Mouse (Mus musculus) liver, adult 2 months (tissue): Measurements from ENCODE around the gene Vasp. TPM values are rescaled to one million over a fixed set of nuclear protein-coding genes. Genes with fewer than 3 reads are reported as not detected.

Experiments used
- DNase-seq: peaks from one replicate; pipeline ENCODE4 v3.0.0-alpha.2; 2011; ENCODE audit warnings: low read depth, low spot score; ENCODE audit errors: extremely low read depth
- H3K27ac ChIP-seq: fragments of 200-500 bp; replicated peaks from 2 replicates; pipeline ENCODE4 v1.5.1; 2012; ENCODE audit warnings: low read depth, mild to moderate bottlenecking, control low read depth, inconsistent platforms, low read length; ENCODE audit not compliant: insufficient read depth
- H3K27me3 ChIP-seq: fragments of 200-500 bp; 2 replicates; pipeline ENCODE4 v1.6.1; 2012; ENCODE audit warnings: mild to moderate bottlenecking, moderate library complexity, low read length, inconsistent platforms; ENCODE audit not compliant: control insufficient read depth, insufficient read depth
- H3K36me3 ChIP-seq: fragments of 200-500 bp; 2 replicates; pipeline ENCODE4 v1.6.1; 2012; ENCODE audit warnings: low read length, inconsistent platforms; ENCODE audit not compliant: control insufficient read depth, insufficient read depth
- H3K4me1 ChIP-seq: fragments of 200-500 bp; 2 replicates; pipeline ENCODE4 v1.6.1; 2011; ENCODE audit warnings: low read length; ENCODE audit not compliant: control insufficient read depth, insufficient read depth
- H3K4me3 ChIP-seq: fragments of 200-500 bp; 2 replicates; pipeline ENCODE4 v1.5.1; 2011; ENCODE audit warnings: low read depth, mild to moderate bottlenecking, control low read depth, low read length, moderate library complexity; ENCODE audit not compliant: insufficient read depth
- H3K79me2 ChIP-seq: fragments of 200-500 bp; 2 replicates; pipeline ENCODE4 v1.6.1; 2012; ENCODE audit warnings: inconsistent platforms, mild to moderate bottlenecking, low read length, moderate library complexity; ENCODE audit not compliant: control insufficient read depth, insufficient read depth
- H3K9ac ChIP-seq: fragments of 200-500 bp; 2 replicates; pipeline ENCODE4 v1.6.1; 2012; ENCODE audit warnings: low read depth, mild to moderate bottlenecking, control low read depth, inconsistent platforms, low read length
- CTCF ChIP-seq: fragments of 200-500 bp; IDR thresholded peaks from 2 replicates; pipeline ENCODE4 v1.5.1; 2011; ENCODE audit warnings: low read depth, low read length, control low read depth
- POLR2A ChIP-seq: fragments of 200-500 bp; IDR thresholded peaks from 2 replicates; pipeline ENCODE4 v1.6.1; 2011; ENCODE audit warnings: low read length, control low read depth; ENCODE audit not compliant: insufficient read depth; ENCODE audit errors: extremely low read depth
- WGBS: fragments of 180-500 bp; shearing (Covaris S2); methylation state at CpG from one replicate; pipeline ENCODE4 v1.1.7; 2018; 5-methylcytosine and 5-hydroxymethylcytosine counted together
- polyA plus RNA-seq: library from polyadenylated mRNA; depleted of rRNA; stranded (reverse); fragments of >200 nt; gene quantifications from 2 replicates; pipeline ENCODE4 v1.2.3, GENCODE M21; 2012
- total RNA-seq: library from RNA; depleted of rRNA; stranded (reverse); fragments of >200 nt; gene quantifications from 2 replicates; pipeline ENCODE4 v1.2.3, GENCODE M21; 2014

The Vasp gene
- total and polyA plus RNA-seq, 2 experiments: 6.3 to 37.1 TPM

DNA sequence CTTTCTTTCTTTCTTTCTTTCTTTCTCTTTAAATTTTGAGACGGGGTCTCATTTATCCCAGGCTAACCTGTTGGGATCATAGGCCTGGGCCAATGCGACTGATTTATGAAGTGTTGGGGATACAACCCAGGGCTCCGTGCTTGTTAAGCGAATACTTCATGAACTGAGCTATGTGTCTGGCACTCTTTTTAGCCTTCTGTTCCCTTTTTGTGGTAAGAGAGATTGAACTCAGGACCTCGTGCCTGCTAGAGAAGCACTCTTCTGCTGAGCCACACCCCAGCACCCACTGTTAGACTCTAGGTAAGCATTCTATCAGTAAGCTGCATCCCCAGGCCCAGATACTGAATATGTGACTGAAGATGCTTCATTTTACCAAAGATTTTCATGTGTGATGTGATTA, 54.1 kb downstream of the Vasp start:
- Histone ChIP-seq H3K27me3 (no peaks in the 10 kb centered on the region), H3K36me3 (no peaks in the 10 kb centered on the region), H3K4me1 (0 out of 2 replicates have a peak, but pooled peaks cover 3% of the 10 kb centered on the region), H3K79me2 (no peaks in the 10 kb centered on the region), H3K27ac (no peak overlapping the region), H3K4me3 (no peak overlapping the region), H3K9ac (no peak overlapping the region)
- WGBS: 61% methylated on average over 5 of the region's 5 CpGs
- no peak for TF ChIP-seq CTCF
- no peak for TF ChIP-seq POLR2A
- no peak for DNase-seq

- Histone ChIP-seq H3K36me3 (no peaks in the 10 kb centered on the region), H3K27ac (no peak overlapping the region), H3K4me3 (no peak overlapping the region), H3K4me1 (peaks cover 3% of the 10 kb centered on the region; the same call in 1 of the 2 replicates), H3K27me3 (no peaks in the 10 kb centered on the region), H3K79me2 (no peaks in the 10 kb centered on the region), H3K9ac (no peak overlapping the region)
- TF ChIP-seq CTCF: no peak
- TF ChIP-seq POLR2A: no peak
- no peak for DNase-seq
- whole genome bisulfite sequencing: 65% methylated on average over 9 of the region's 9 CpGs
These were observed 56.7 kb downstream of the Vasp start for GRCm38 (mm10) chr7:19214940-19215339.

GRCm38 (mm10) chr7:19214369-19214768, 57.2 kb downstream of the Vasp start:
- H3K79me2 ChIP-seq: no peaks in the 10 kb centered on the region
- 62% methylated on average over 7 of the region's 7 CpGs for WGBS
- H3K36me3 ChIP-seq: no peaks in the 10 kb centered on the region
- peaks cover 3% of the 10 kb centered on the region; the same call in 1 of the 2 replicates for H3K4me1 ChIP-seq
- no peak overlapping the region for H3K27ac ChIP-seq
- TF ChIP-seq CTCF: no peak
- TF ChIP-seq POLR2A: no peak
- H3K4me3 ChIP-seq: no peak overlapping the region
- no peak overlapping the region for H3K9ac ChIP-seq
- no peaks in the 10 kb centered on the region for H3K27me3 ChIP-seq
- DNase-seq: no peak

DNA sequence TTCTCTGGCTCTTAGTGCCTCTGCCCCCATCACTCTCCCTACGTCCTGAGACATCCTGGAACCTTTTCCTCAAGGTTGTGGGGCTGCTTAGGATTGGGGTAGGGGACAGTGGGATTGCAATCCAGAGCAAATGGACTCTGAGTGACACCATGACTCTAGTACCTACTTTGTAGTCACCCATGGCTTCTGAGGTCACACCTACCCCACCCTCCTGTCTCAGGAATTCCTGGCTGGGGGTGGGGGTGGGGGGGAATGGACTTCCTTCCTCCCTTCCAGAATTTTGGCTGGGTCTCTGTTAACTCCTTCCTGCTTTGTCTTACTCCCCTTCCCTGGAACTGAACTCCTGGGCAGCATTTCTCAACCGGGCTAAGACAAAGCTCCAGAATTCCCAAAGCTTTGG, 58.2 kb downstream of the Vasp start:
- Histone ChIP-seq H3K79me2 (no peaks in the 10 kb centered on the region), H3K36me3 (no peaks in the 10 kb centered on the region), H3K27me3 (no peaks in the 10 kb centered on the region), H3K4me1 (peaks cover 3% of the 10 kb centered on the region; the same call in 1 of the 2 replicates), H3K4me3 (peak overlapping the region; percentile 42; the same call in 1 of the 2 replicates), H3K9ac (no peak overlapping the region), H3K27ac (no peak overlapping the region)
- no peak for DNase-seq
- whole genome bisulfite sequencing: 72% methylated on average over 2 of the region's 2 CpGs
- no peak for TF ChIP-seq CTCF
- no peak for TF ChIP-seq POLR2A

GRCm38 (mm10) chr7:19211996-19212755, 59.4 kb downstream of the Vasp start, which contains the start of gene Gpr4:
Gene Gpr4 (plus strand): TSS chr7:19212538.
- Histone ChIP-seq H3K27me3 (no peaks in the 10 kb centered on the region), H3K9ac (peak within 1 kb of the TSS; percentile 64), H3K79me2 (no peaks in the 10 kb centered on the region), H3K36me3 (no peaks in the 10 kb centered on the region), H3K4me3 (peak within 1 kb of the TSS; percentile 73), H3K27ac (peak within 1 kb of the TSS; percentile 25), H3K4me1 (peaks cover 3% of the 10 kb centered on the region; the same call in 1 of the 2 replicates)
- WGBS: 2% methylated on average over 29 of the region's 30 CpGs
- DNase-seq: no peak
- TF ChIP-seq POLR2A (no peak), CTCF (0 out of 2 replicates have a peak, but pooled peaks have one; percentile 12)

DNA sequence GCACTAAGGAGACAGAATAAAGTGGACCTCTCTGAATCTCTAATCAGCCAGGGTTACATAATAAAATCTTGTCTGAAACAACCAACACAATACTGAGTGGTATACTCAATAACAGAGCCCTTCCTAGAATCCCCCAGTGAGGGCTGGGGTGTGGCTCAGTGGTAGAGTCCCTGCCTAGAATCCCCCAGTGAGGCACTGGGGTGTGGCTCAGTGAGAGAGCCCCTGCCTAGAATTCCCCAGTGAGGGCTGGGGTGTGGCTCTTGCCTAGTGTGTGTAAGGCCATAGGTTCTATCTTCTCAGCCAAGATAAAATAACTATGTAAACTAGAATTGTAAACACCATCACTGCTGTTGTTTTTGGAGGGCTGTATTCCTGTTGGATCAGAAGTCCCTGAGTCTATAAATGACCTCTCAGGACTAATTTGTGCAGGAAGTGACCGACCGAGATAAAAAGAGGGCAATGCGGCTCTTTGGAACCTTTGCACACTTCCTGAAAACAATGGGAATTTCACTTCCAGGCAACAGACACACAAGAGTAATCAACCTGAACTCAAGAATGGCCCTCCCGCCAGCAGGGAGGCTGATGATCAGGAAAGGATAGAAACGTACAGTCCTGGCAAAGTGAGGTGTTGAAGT, 60.5 kb downstream of the Vasp start:
- DNase-seq: no peak
- peak overlapping the region; percentile 23; the same call in 1 of the 2 replicates for H3K27ac ChIP-seq
- 67% methylated on average over 5 of the region's 5 CpGs for WGBS
- no peak overlapping the region for H3K4me3 ChIP-seq
- TF ChIP-seq POLR2A (no peak), CTCF (no peak)
- H3K36me3 ChIP-seq: no peaks in the 10 kb centered on the region
- no peaks in the 10 kb centered on the region for H3K27me3 ChIP-seq
- H3K4me1 ChIP-seq: no peaks in the 10 kb centered on the region; the same call in 1 of the 2 replicates
- H3K9ac ChIP-seq: no peak overlapping the region
- H3K79me2 ChIP-seq: no peaks in the 10 kb centered on the region
